Mouse (Mus musculus) spleen, adult 2 months (tissue): Measurements from ENCODE around the gene Stpg3.

Experiments used
- CTCF ChIP-seq: fragments of 200-500 bp; IDR thresholded peaks from 2 replicates; pipeline ENCODE4 v1.5.1; 2011; ENCODE audit warnings: mild to moderate bottlenecking, inconsistent platforms; ENCODE audit not compliant: insufficient read depth, insufficient read length, insufficient replicate concordance; ENCODE audit errors: extremely low read depth
- POLR2A ChIP-seq: fragments of 200-500 bp; IDR thresholded peaks from 2 replicates; pipeline ENCODE4 v1.6.1; 2011; ENCODE audit warnings: low read depth, low read length, inconsistent platforms

- TF ChIP-seq CTCF, result no peak
- TF ChIP-seq POLR2A, result no peak
Measured at GRCm38 (mm10) chr2:25237522-25237921, 23.1 kb upstream of the Stpg3 start.
